Mouse (Mus musculus): ENCODE results near the gene Cars2.

Gene Cars2

GRCm38 (mm10) chr8:11550281-11550948 lies at the start of gene Cars2:
Gene Cars2 (minus strand): TSS chr8:11550783.
- ChIA-PET POLR2A (interaction anchor here in 3 of 4 experiments (0.6 to 1.2 kb wide), 6 partner anchors 10 to 85 kb away, joined by 3 to 4 read pairs (median 3); partner anchors contain the start of gene Ankrd10 (in 1 of the 3)), CTCF (interaction anchor here in 3 of 4 experiments (0.8 to 1.2 kb wide), 5 partner anchors 10 to 162 kb away, joined by 3 to 4 read pairs (median 4); no protein-coding TSS in a partner anchor)

GRCm38 (mm10) chr8:11593222-11593884 lies 42.8 kb upstream of the Cars2 start:
- CTCF ChIA-PET: interaction anchor here (0.6 to 1.0 kb wide), 6 partner anchors 8 to 650 kb away, joined by 3 to 13 read pairs (median 4); no protein-coding TSS in a partner anchor
- POLR2A ChIA-PET: interaction anchor here in 3 of 4 experiments (0.6 to 4.3 kb wide), 20 partner anchors 8 to 80 kb away, joined by 3 to 17 read pairs (median 4); partner anchors contain the start of gene Ing1 (in 2 of the 3)

GRCm38 (mm10) chr8:11592296-11592695 lies 41.7 kb upstream of the Cars2 start:
- ChIA-PET POLR2A (interaction anchor here in 3 of 4 experiments (0.6 to 4.3 kb wide), 19 partner anchors 8 to 79 kb away, joined by 3 to 17 read pairs (median 4); partner anchors contain the start of gene Ing1 (in 3 of the 3)), CTCF (interaction anchor here in 3 of 4 experiments (0.6 to 1.1 kb wide), 5 partner anchors 9 to 814 kb away, joined by 3 to 9 read pairs (median 4); no protein-coding TSS in a partner anchor)

- ChIA-PET CTCF (interaction anchor here in 2 of 4 experiments (0.6 to 1.1 kb wide), 3 partner anchors 10 to 815 kb away, joined by 3 to 4 read pairs (median 4); no protein-coding TSS in a partner anchor), POLR2A (interaction anchor here in 3 of 4 experiments (0.6 to 4.3 kb wide), 14 partner anchors 7 to 45 kb away, joined by 3 to 17 read pairs (median 5); partner anchors contain the start of gene Ing1 (in 3 of the 3))
Measured at GRCm38 (mm10) chr8:11591837-11592236, 41.3 kb upstream of the Cars2 start.

GRCm38 (mm10) chr8:11586374-11586745 lies 35.8 kb upstream of the Cars2 start:
- POLR2A ChIA-PET: interaction anchor here in 2 of 4 experiments (0.6 to 3.9 kb wide), 6 partner anchors 10 to 1535 kb away, joined by 3 to 14 read pairs (median 4); partner anchors contain the start of gene Ing1 (in 1 of the 2)

GRCm38 (mm10) chr8:11585513-11586373 lies 35.2 kb upstream of the Cars2 start:
- ChIA-PET CTCF (interaction anchor here in 3 of 4 experiments (0.6 to 0.9 kb wide), 4 partner anchors 40 to 117 kb away, joined by 3 to 5 read pairs (median 3); no protein-coding TSS in a partner anchor), POLR2A (interaction anchor here in 2 of 4 experiments (0.9 to 3.9 kb wide), 7 partner anchors 7 to 30 kb away, joined by 3 to 14 read pairs (median 4); partner anchors contain the start of gene Ing1 (in 1 of the 2))

More at GRCm38 (mm10) chr8:11586374-11586745, 35.8 kb upstream of the Cars2 start:
- CTCF ChIA-PET: interaction anchor here in 3 of 4 experiments (0.6 kb wide), 3 partner anchors 56 to 118 kb away, joined by 3 to 5 read pairs (median 3); no protein-coding TSS in a partner anchor

GRCm38 (mm10) chr8:11575604-11576384 lies 25.2 kb upstream of the Cars2 start:
- ChIA-PET POLR2A (interaction anchor here in 2 of 4 experiments (0.6 to 4.3 kb wide), 9 partner anchors 11 to 78 kb away, joined by 3 to 22 read pairs (median 3); partner anchors contain the start of genes Ing1 (in 1 of the 2) and Naxd (in 1 of the 2)), CTCF (no interaction called here)

GRCm38 (mm10) chr8:11574911-11575603 lies 24.5 kb upstream of the Cars2 start:
- ChIA-PET CTCF (no interaction called here), POLR2A (interaction anchor here in 2 of 4 experiments (0.9 to 4.3 kb wide), 8 partner anchors 11 to 47 kb away, joined by 3 to 22 read pairs (median 4); partner anchors contain the start of gene Ing1 (in 2 of the 2))

GRCm38 (mm10) chr8:11572428-11572827 lies 21.8 kb upstream of the Cars2 start:
- ChIA-PET CTCF (no interaction called here), POLR2A (interaction anchor here in 1 of 4 experiments (0.5 to 0.6 kb wide), 3 partner anchors 13 to 74 kb away, joined by 3 to 5 read pairs (median 3); no protein-coding TSS in a partner anchor)

GRCm38 (mm10) chr8:11571950-11572349 lies 21.4 kb upstream of the Cars2 start:
- ChIA-PET CTCF (interaction anchor here in 1 of 4 experiments (0.5 kb wide), 1 partner anchor 45 kb away, joined by 3 read pairs; no protein-coding TSS in a partner anchor), POLR2A (no interaction called here)

- CTCF ChIA-PET: no interaction called here
- POLR2A ChIA-PET: interaction anchor here in 2 of 4 experiments (1.1 to 2.6 kb wide), 2 partner anchors 15 to 63 kb away, joined by 9 to 14 read pairs; partner anchors contain the start of gene Ing1 (in 1 of the 2)
Measured at GRCm38 (mm10) chr8:11570742-11571141, 20.2 kb upstream of the Cars2 start.

GRCm38 (mm10) chr8:11569260-11570097 lies 18.9 kb upstream of the Cars2 start:
- POLR2A ChIA-PET: interaction anchor here in 2 of 4 experiments (0.9 to 2.6 kb wide), 13 partner anchors 8 to 242 kb away, joined by 3 to 14 read pairs (median 4); partner anchors contain the start of gene Ing1 (in 2 of the 2)
- CTCF ChIA-PET: interaction anchor here in 2 of 4 experiments (0.6 to 0.9 kb wide), 3 partner anchors 36 to 191 kb away, joined by 3 to 5 read pairs (median 3); no protein-coding TSS in a partner anchor

GRCm38 (mm10) chr8:11568193-11568592 lies 17.6 kb upstream of the Cars2 start:
- ChIA-PET POLR2A (interaction anchor here in 2 of 4 experiments (0.6 to 2.6 kb wide), 9 partner anchors 7 to 243 kb away, joined by 3 to 14 read pairs (median 4); partner anchors contain the start of gene Ing1 (in 2 of the 2)), CTCF (interaction anchor here in 2 of 4 experiments (0.6 to 0.9 kb wide), 2 partner anchors 37 to 141 kb away, joined by 3 to 5 read pairs; no protein-coding TSS in a partner anchor)

GRCm38 (mm10) chr8:11564721-11565120 lies 14.1 kb upstream of the Cars2 start:
- CTCF ChIA-PET: no interaction called here
- POLR2A ChIA-PET: interaction anchor here in 3 of 4 experiments (1.0 to 1.9 kb wide), 5 partner anchors 9 to 140 kb away, joined by 3 to 11 read pairs (median 4); partner anchors contain the start of gene Ing1 (in 3 of the 3)

GRCm38 (mm10) chr8:11564236-11564635 lies 13.7 kb upstream of the Cars2 start:
- ChIA-PET CTCF (no interaction called here), POLR2A (interaction anchor here in 3 of 4 experiments (1.0 to 1.9 kb wide), 5 partner anchors 9 to 140 kb away, joined by 3 to 11 read pairs (median 4); partner anchors contain the start of gene Ing1 (in 3 of the 3))

Data from embryonic stem cell, embryonic (primary cell).